Mouse (Mus musculus): ENCODE results near the gene Rhbdd1. TPM values are rescaled to one million over a fixed set of nuclear protein-coding genes. Genes with fewer than 3 reads are reported as not detected.

Rhbdd1 gene
- polyA plus RNA-seq, 1 experiment from 2014 or later, result 4.6 TPM

DNA sequence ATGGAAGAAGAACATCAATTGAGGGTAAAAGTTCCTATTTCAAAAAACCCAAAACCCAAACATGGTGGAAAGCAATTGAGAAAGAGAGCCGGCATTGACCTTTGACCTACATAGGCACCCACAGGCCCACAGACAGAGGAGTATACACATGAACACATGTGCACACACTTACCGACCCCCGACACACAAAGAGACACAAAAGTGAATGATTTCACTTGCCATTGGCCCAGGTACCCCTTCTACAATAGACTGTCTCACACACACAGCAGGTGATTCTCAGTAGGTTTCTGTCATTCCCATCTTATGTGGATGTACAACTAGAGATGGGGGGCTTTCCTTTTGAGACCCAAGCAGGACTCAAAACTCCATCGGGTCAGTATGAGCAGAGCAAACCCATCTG, 159.6 kb downstream of the Rhbdd1 start:
- H3K4me2 ChIP-seq (ENCODE audit: low read length), result 0 out of 2 replicates have a peak overlapping the region, but pooled peaks have one; percentile 27
- no peak overlapping the region for H3K9ac ChIP-seq (replicated peaks; ENCODE audit: low read depth, low read length)
- 66% methylated on average over 4 of the region's 4 CpGs for WGBS
- H3K27me3 ChIP-seq (replicated peaks; ENCODE audit: control insufficient read depth, insufficient read depth, low read length), result no peaks in the 10 kb centered on the region
- H3K36me3 ChIP-seq (ENCODE audit: control insufficient read depth, insufficient read depth), result no peaks in the 10 kb centered on the region
- no peaks in the 10 kb centered on the region for H3K9me3 ChIP-seq (ENCODE audit: control insufficient read depth, low read length)
- no peak for ATAC-seq
- H3K4me1 ChIP-seq (replicated peaks; ENCODE audit: control insufficient read depth, insufficient read depth, low read length), result peaks cover 8% of the 10 kb centered on the region
- H3K27ac ChIP-seq (ENCODE audit: low read length), result peak overlapping the region; percentile 45; the same call in 1 of the 2 replicates
- H3K4me3 ChIP-seq (replicated peaks; ENCODE audit: low read length), result no peak overlapping the region

DNA sequence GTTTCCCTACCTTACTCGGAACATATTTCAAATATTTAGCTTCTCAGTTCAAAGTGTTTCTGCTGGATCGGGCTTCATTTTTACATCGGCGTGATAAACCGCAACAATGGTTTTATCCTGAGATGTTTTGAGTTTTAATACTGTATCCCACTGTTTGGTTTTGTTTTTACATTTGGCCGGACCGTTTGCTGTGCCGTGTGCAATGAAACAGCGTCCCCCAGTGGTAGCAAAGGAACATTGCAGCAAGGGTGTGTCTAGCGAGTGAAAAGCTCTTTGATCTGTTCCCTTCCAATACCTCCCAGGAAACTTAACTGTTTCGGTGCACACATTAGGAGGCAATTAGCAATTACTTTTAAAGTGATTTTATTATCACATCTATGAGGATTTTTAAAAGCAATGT, 160.0 kb downstream of the Rhbdd1 start:
- Histone ChIP-seq H3K27me3 (replicated peaks; ENCODE audit: control insufficient read depth, insufficient read depth, low read length) (no peaks in the 10 kb centered on the region), H3K4me2 (ENCODE audit: low read length) (0 out of 2 replicates have a peak overlapping the region, but pooled peaks have one; percentile 27), H3K9ac (replicated peaks; ENCODE audit: low read depth, low read length) (no peak overlapping the region), H3K27ac (ENCODE audit: low read length) (peak overlapping the region; percentile 45; the same call in 1 of the 2 replicates), H3K36me3 (ENCODE audit: control insufficient read depth, insufficient read depth) (no peaks in the 10 kb centered on the region), H3K4me3 (replicated peaks; ENCODE audit: low read length) (no peak overlapping the region), H3K9me3 (ENCODE audit: control insufficient read depth, low read length) (no peaks in the 10 kb centered on the region), H3K4me1 (replicated peaks; ENCODE audit: control insufficient read depth, insufficient read depth, low read length) (peaks cover 8% of the 10 kb centered on the region)
- ATAC-seq, result peak; percentile 60
- 27% methylated on average over 11 of the region's 11 CpGs for WGBS

- 0 out of 2 replicates have a peak overlapping the region, but pooled peaks have one; percentile 7 for H3K27ac ChIP-seq (ENCODE audit: low read length)
- WGBS, result 4% methylated on average over 9 of the region's 9 CpGs
- ATAC-seq, result peak; percentile 61
- H3K4me2 ChIP-seq (ENCODE audit: low read length), result peak overlapping the region; percentile 0; the same call in 1 of the 2 replicates
- H3K4me3 ChIP-seq (replicated peaks; ENCODE audit: low read length), result no peak overlapping the region
- H3K9ac ChIP-seq (replicated peaks; ENCODE audit: low read depth, low read length), result no peak overlapping the region
- H3K36me3 ChIP-seq (ENCODE audit: control insufficient read depth, insufficient read depth), result no peaks in the 10 kb centered on the region
- peaks cover 8% of the 10 kb centered on the region for H3K4me1 ChIP-seq (replicated peaks; ENCODE audit: control insufficient read depth, insufficient read depth, low read length)
- no peaks in the 10 kb centered on the region for H3K9me3 ChIP-seq (ENCODE audit: control insufficient read depth, low read length)
- H3K27me3 ChIP-seq (replicated peaks; ENCODE audit: control insufficient read depth, insufficient read depth, low read length), result no peaks in the 10 kb centered on the region
Observed at GRCm38 (mm10) chr1:82476746-82477145, 160.5 kb downstream of the Rhbdd1 start.

GRCm38 (mm10) chr1:82479696-82480487, 163.6 kb downstream of the Rhbdd1 start:
- peak; percentile 58; the same call in 1 of the 2 replicates for ATAC-seq
- H3K27ac ChIP-seq (ENCODE audit: low read length), result no peak overlapping the region
- WGBS, result 76% methylated on average over 12 of the region's 12 CpGs

GRCm38 (mm10) chr1:82482371-82482770, 166.1 kb downstream of the Rhbdd1 start:
- WGBS, result 89% methylated on average over 7 of the region's 7 CpGs
- no peak overlapping the region for H3K4me3 ChIP-seq (replicated peaks; ENCODE audit: low read length)
- ATAC-seq, result no peak

More at GRCm38 (mm10) chr1:82479696-82480487, 163.6 kb downstream of the Rhbdd1 start:
- Histone ChIP-seq H3K36me3 (ENCODE audit: control insufficient read depth, insufficient read depth) (no peaks in the 10 kb centered on the region), H3K9ac (replicated peaks; ENCODE audit: low read depth, low read length) (no peak overlapping the region), H3K4me1 (replicated peaks; ENCODE audit: control insufficient read depth, insufficient read depth, low read length) (peaks cover 5% of the 10 kb centered on the region), H3K4me3 (replicated peaks; ENCODE audit: low read length) (no peak overlapping the region), H3K9me3 (ENCODE audit: control insufficient read depth, low read length) (no peaks in the 10 kb centered on the region), H3K4me2 (ENCODE audit: low read length) (no peak overlapping the region), H3K27me3 (replicated peaks; ENCODE audit: control insufficient read depth, insufficient read depth, low read length) (no peaks in the 10 kb centered on the region)

GRCm38 (mm10) chr1:82486371-82486770, 170.1 kb downstream of the Rhbdd1 start:
- ATAC-seq, result no peak
- Histone ChIP-seq H3K27ac (ENCODE audit: low read length) (no peak overlapping the region), H3K27me3 (replicated peaks; ENCODE audit: control insufficient read depth, insufficient read depth, low read length) (no peaks in the 10 kb centered on the region), H3K9me3 (ENCODE audit: control insufficient read depth, low read length) (no peaks in the 10 kb centered on the region), H3K9ac (replicated peaks; ENCODE audit: low read depth, low read length) (no peak overlapping the region), H3K4me2 (ENCODE audit: low read length) (no peak overlapping the region), H3K36me3 (ENCODE audit: control insufficient read depth, insufficient read depth) (no peaks in the 10 kb centered on the region), H3K4me3 (replicated peaks; ENCODE audit: low read length) (no peak overlapping the region), H3K4me1 (replicated peaks; ENCODE audit: control insufficient read depth, insufficient read depth, low read length) (no peaks in the 10 kb centered on the region)
- WGBS, result 83% methylated on average over 4 of the region's 4 CpGs

More at GRCm38 (mm10) chr1:82482371-82482770, 166.1 kb downstream of the Rhbdd1 start:
- Histone ChIP-seq H3K9me3 (ENCODE audit: control insufficient read depth, low read length) (no peaks in the 10 kb centered on the region), H3K9ac (replicated peaks; ENCODE audit: low read depth, low read length) (no peak overlapping the region), H3K36me3 (ENCODE audit: control insufficient read depth, insufficient read depth) (no peaks in the 10 kb centered on the region), H3K27ac (ENCODE audit: low read length) (no peak overlapping the region), H3K4me2 (ENCODE audit: low read length) (no peak overlapping the region), H3K27me3 (replicated peaks; ENCODE audit: control insufficient read depth, insufficient read depth, low read length) (no peaks in the 10 kb centered on the region), H3K4me1 (replicated peaks; ENCODE audit: control insufficient read depth, insufficient read depth, low read length) (no peaks in the 10 kb centered on the region)

DNA sequence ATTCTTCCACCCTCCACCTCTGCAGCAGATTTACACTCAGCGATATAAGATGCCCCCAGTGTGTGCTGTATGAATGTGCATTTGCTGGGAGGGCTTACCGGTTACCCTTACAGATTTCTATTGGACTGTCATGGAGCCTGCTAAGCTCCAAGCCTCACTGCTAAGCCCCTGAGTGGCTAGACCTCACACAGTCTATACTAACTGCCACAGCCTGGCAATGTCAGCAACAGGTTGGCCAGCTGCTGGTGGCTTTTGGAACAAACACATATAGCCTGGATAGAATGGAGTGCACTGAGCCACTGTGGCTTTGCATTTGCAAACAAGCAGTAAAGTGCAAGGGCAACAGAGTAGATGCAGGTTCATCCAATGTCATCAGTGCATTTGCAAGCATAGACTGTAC, 175.7 kb downstream of the Rhbdd1 start:
- 86% methylated on average over 2 of the region's 2 CpGs for WGBS
- H3K4me3 ChIP-seq (replicated peaks; ENCODE audit: low read length), result no peak overlapping the region
- no peak for ATAC-seq

More for the DNA sequence above, 175.7 kb downstream of the Rhbdd1 start:
- no peak overlapping the region for H3K9ac ChIP-seq (replicated peaks; ENCODE audit: low read depth, low read length)
- H3K27me3 ChIP-seq (replicated peaks; ENCODE audit: control insufficient read depth, insufficient read depth, low read length), result no peaks in the 10 kb centered on the region
- no peaks in the 10 kb centered on the region for H3K36me3 ChIP-seq (ENCODE audit: control insufficient read depth, insufficient read depth)
- H3K4me2 ChIP-seq (ENCODE audit: low read length), result no peak overlapping the region
- H3K27ac ChIP-seq (ENCODE audit: low read length), result no peak overlapping the region
- H3K4me1 ChIP-seq (replicated peaks; ENCODE audit: control insufficient read depth, insufficient read depth, low read length), result no peaks in the 10 kb centered on the region
- no peaks in the 10 kb centered on the region for H3K9me3 ChIP-seq (ENCODE audit: control insufficient read depth, low read length)

Small RNA genes within 50 kb of the gene (microRNA-seq; reads per million reads assigned to microRNA genes)
- not detected for gene Gm22112

Other genes with a start within 250 kb of the Rhbdd1 start
- gene Gm9747, start 83.3 kb upstream of the Rhbdd1 start, polyA plus RNA-seq (2015; fragmentation: Nextera tagmentation; extraction: Ambion mirVana), result 30.1 and 34.5 TPM in 2 replicates
- 9.2 and 11.0 TPM in 2 replicates for gene Irs1, start 25.0 kb upstream of the Rhbdd1 start, polyA plus RNA-seq (2015; fragmentation: Nextera tagmentation; extraction: Ambion mirVana)

All from forebrain, embryonic 16.5 days (tissue).